Mouse (Mus musculus) layer of hippocampus, postnatal 10 days (tissue): ENCODE data around the gene Ociad2. TPM values are rescaled to one million over a fixed set of nuclear protein-coding genes. Genes with fewer than 3 reads are reported as not detected.
A peak's percentile ranks its signal among the peaks of the same experiment; 100 is the strongest.

Experiments
- DNase-seq, 2 experiments: peaks; one replicate each; pipeline ENCODE4 v3.0.0; 2021; ENCODE audit warnings: low spot score in 2 of 2
- long read RNA-seq: library from polyadenylated mRNA; stranded (forward); transcript quantifications from one replicate; pipeline ENCODE4 v2.0.0, GENCODE M21; 2023
- total RNA-seq, 2 experiments: library from RNA; stranded (reverse); gene quantifications; 2 replicates each; pipeline ENCODE4 v1.2.3; 2021

The Ociad2 gene
- total RNA-seq = 10 to 100 TPM; 46.2 to 72.2 TPM
- long read RNA-seq, transcript Ociad2-201 (7 exons, 2,554 nt) = major isoform, 68 of 89 reads
- long read RNA-seq, partial matches to known transcripts = 2 of 89 reads
- long read RNA-seq, other reads (novel, unspliced or antisense) = 17 of 89 reads

- no peak for DNase-seq
These were observed at the start of gene Ociad2 for GRCm38 (mm10) chr5:73340723-73341235. Gene Ociad2, minus strand, starts transcription at chr5:73341028.

GRCm38 (mm10) chr5:73383647-73383970, 42.8 kb upstream of the Ociad2 start:
- DNase-seq = no peak

GRCm38 (mm10) chr5:73382737-73383646, 42.2 kb upstream of the Ociad2 start:
- DNase-seq = peak; percentile 76 to 82

- DNase-seq = no peak
These were observed 41.2 kb upstream of the Ociad2 start for GRCm38 (mm10) chr5:73381976-73382540.

GRCm38 (mm10) chr5:73381510-73381909, 40.7 kb upstream of the Ociad2 start:
- no peak for DNase-seq

- DNase-seq = no peak
These were observed 40.0 kb upstream of the Ociad2 start for GRCm38 (mm10) chr5:73380829-73381228.

- peak; percentile 92 to 93 for DNase-seq
These were observed 39.1 kb upstream of the Ociad2 start for GRCm38 (mm10) chr5:73379908-73380307.

GRCm38 (mm10) chr5:73376491-73376890, 35.7 kb upstream of the Ociad2 start:
- no peak for DNase-seq

- no peak for DNase-seq
These were observed 35.2 kb upstream of the Ociad2 start for GRCm38 (mm10) chr5:73376041-73376440.

- no peak for DNase-seq
These were observed 32.4 kb upstream of the Ociad2 start for GRCm38 (mm10) chr5:73373184-73373583.

GRCm38 (mm10) chr5:73372601-73373000, 31.8 kb upstream of the Ociad2 start:
- DNase-seq = no peak

- no peak for DNase-seq
These were observed 28.9 kb upstream of the Ociad2 start for GRCm38 (mm10) chr5:73369731-73370130.

- no peak for DNase-seq
These were observed 28.1 kb upstream of the Ociad2 start for GRCm38 (mm10) chr5:73368845-73369447.

GRCm38 (mm10) chr5:73367906-73368305, 27.1 kb upstream of the Ociad2 start:
- no peak for DNase-seq

- no peak for DNase-seq
These were observed 23.5 kb upstream of the Ociad2 start for GRCm38 (mm10) chr5:73364107-73364864.

GRCm38 (mm10) chr5:73362791-73363190, 22.0 kb upstream of the Ociad2 start:
- DNase-seq = no peak

- DNase-seq = no peak
These were observed 21.5 kb upstream of the Ociad2 start for GRCm38 (mm10) chr5:73362338-73362737.

GRCm38 (mm10) chr5:73360240-73360639, 19.4 kb upstream of the Ociad2 start:
- no peak for DNase-seq

GRCm38 (mm10) chr5:73359752-73360141, 18.9 kb upstream of the Ociad2 start:
- peak in 1 of 2 experiments; percentile 26 for DNase-seq

GRCm38 (mm10) chr5:73359134-73359751, 18.4 kb upstream of the Ociad2 start:
- no peak for DNase-seq

- no peak for DNase-seq
These were observed 14.6 kb upstream of the Ociad2 start for GRCm38 (mm10) chr5:73355393-73355792.
